Mouse (Mus musculus): ENCODE measurements around the gene Frrs1l. TPM values are rescaled to one million over a fixed set of nuclear protein-coding genes. Genes with fewer than 3 reads are reported as not detected.

Frrs1l gene
- polyA plus RNA-seq (2015; fragmentation: Nextera tagmentation; extraction: Ambion mirVana), result 0.10 and 0.20 TPM in 2 replicates

GRCm38 (mm10) chr4:56990215-56990584 lies at the start of gene Frrs1l:
Frrs1l (minus strand) TSS chr4:56990391.

GRCm38 (mm10) chr4:56946641-56947640 lies 43.2 kb downstream of the Frrs1l start, which contains the start of gene Tmem245:
Tmem245 (minus strand) TSS chr4:56947437.

Other genes starting within 250 kb of the Frrs1l start
- not detected in 2 replicates for gene Actl7b, start 248.9 kb downstream of the Frrs1l start, polyA plus RNA-seq (2015; fragmentation: Nextera tagmentation; extraction: Ambion mirVana)
- not detected in 2 replicates for gene Actl7a, start 247.0 kb downstream of the Frrs1l start, polyA plus RNA-seq (2015; fragmentation: Nextera tagmentation; extraction: Ambion mirVana)
- 12.6 and 13.7 TPM in 2 replicates for gene Elp1, start 188.1 kb downstream of the Frrs1l start, polyA plus RNA-seq (2015; fragmentation: Nextera tagmentation; extraction: Ambion mirVana)
- 6.3 and 6.9 TPM in 2 replicates for gene Fam206a, start 188.0 kb downstream of the Frrs1l start, polyA plus RNA-seq (2015; fragmentation: Nextera tagmentation; extraction: Ambion mirVana)
- 22.8 and 29.1 TPM in 2 replicates for gene Ctnnal1, start 125.2 kb downstream of the Frrs1l start, polyA plus RNA-seq (2015; fragmentation: Nextera tagmentation; extraction: Ambion mirVana)
- 12.8 and 16.3 TPM in 2 replicates for gene Tmem245, start 43.0 kb downstream of the Frrs1l start, polyA plus RNA-seq (2015; fragmentation: Nextera tagmentation; extraction: Ambion mirVana)
- 3.3 and 3.8 TPM in 2 replicates for gene Epb41l4b, start 153.0 kb upstream of the Frrs1l start, polyA plus RNA-seq (2015; fragmentation: Nextera tagmentation; extraction: Ambion mirVana)